Mouse (Mus musculus) MEL (cell line): ENCODE results near the gene Xrcc4. TPM values are rescaled to one million over a fixed set of nuclear protein-coding genes. Genes with fewer than 3 reads are reported as not detected.

Source experiments
- DNase-seq: peaks from one replicate; pipeline ENCODE4 v3.0.0; 2011; ENCODE audit warnings: low read depth, low spot score
- H3K27ac ChIP-seq: 2 replicates; pipeline ENCODE4 v1.5.1; 2012; ENCODE audit warnings: low read depth, mild to moderate bottlenecking, control low read depth, low read length, moderate library complexity; ENCODE audit not compliant: control insufficient read depth
- H3K27me3 ChIP-seq, 2 experiments: fragments of 150-350 bp in 1 of 2; sonication (generic) in 1 of 2; 2 replicates each; pipeline ENCODE4 v1.6.1; 2012; ENCODE audit warnings: low read length in 2 of 2, mild to moderate bottlenecking in 2 of 2, improper control_type of control experiment in 1 of 2, moderate library complexity in 1 of 2; ENCODE audit not compliant: insufficient read depth in 2 of 2, control insufficient read depth in 1 of 2
- H3K36me3 ChIP-seq, 2 experiments: 2 replicates each; pipeline ENCODE4 v1.6.1; 2012 to 2014; ENCODE audit warnings: low read length in 2 of 2, improper control_type of control experiment in 1 of 2, inconsistent platforms in 1 of 2, mild to moderate bottlenecking in 1 of 2; ENCODE audit not compliant: insufficient read depth in 2 of 2, control insufficient read depth in 1 of 2
- H3K4me1 ChIP-seq, 2 experiments: fragments of 150-350 bp in 1 of 2; sonication (generic) in 1 of 2; 2 replicates each; pipeline ENCODE4 v1.6.1; 2012; ENCODE audit warnings: low read length in 2 of 2, improper control_type of control experiment in 1 of 2, mild to moderate bottlenecking in 1 of 2; ENCODE audit not compliant: insufficient read depth in 2 of 2, control insufficient read depth in 1 of 2
- H3K4me3 ChIP-seq, 2 experiments: fragments of 150-350 bp in 1 of 2; sonication (generic) in 1 of 2; 2 replicates each; pipeline ENCODE4 v1.5.1; 2012; ENCODE audit warnings: low read depth in 2 of 2, low read length in 2 of 2, mild to moderate bottlenecking in 2 of 2, moderate library complexity in 2 of 2, control low read depth in 1 of 2, improper control_type of control experiment in 1 of 2; ENCODE audit not compliant: control insufficient read depth in 1 of 2, insufficient read depth in 1 of 2
- H3K79me2 ChIP-seq: 2 replicates; pipeline ENCODE4 v1.6.1; 2012; ENCODE audit warnings: mild to moderate bottlenecking, low read length, moderate library complexity; ENCODE audit not compliant: control insufficient read depth, poor library complexity, insufficient read depth
- H3K9ac ChIP-seq: 2 replicates; pipeline ENCODE4 v1.6.1; 2012; ENCODE audit warnings: low read depth, mild to moderate bottlenecking, control low read depth, low read length, moderate library complexity; ENCODE audit not compliant: control insufficient read depth, poor library complexity, severe bottlenecking
- H3K9me3 ChIP-seq: fragments of 150-350 bp; sonication (generic); replicated peaks from 2 replicates; pipeline ENCODE4 v1.6.1; 2012; ENCODE audit warnings: mild to moderate bottlenecking, low read length, improper control_type of control experiment, moderate library complexity; ENCODE audit not compliant: insufficient read depth
- BHLHE40 ChIP-seq: IDR thresholded peaks from 2 replicates; pipeline ENCODE4 v1.6.1; 2012; ENCODE audit warnings: low read depth, mild to moderate bottlenecking, inconsistent platforms, low read length, improper control_type of control experiment, borderline replicate concordance
- CHD1 ChIP-seq: IDR thresholded peaks from 2 replicates; pipeline ENCODE4 v1.6.1; 2012; ENCODE audit warnings: low read depth, mild to moderate bottlenecking, inconsistent platforms, low read length, improper control_type of control experiment
- CTCF ChIP-seq, 3 experiments: IDR thresholded peaks in 2 of 3; conservative IDR thresholded peaks in 1 of 3; 2 replicates each; pipeline ENCODE4 v1.5.1; 2011 to 2012; ENCODE audit warnings: low read length in 3 of 3, low read depth in 2 of 3, mild to moderate bottlenecking in 2 of 3, improper control_type of control experiment in 1 of 3, inconsistent platforms in 1 of 3, mixed read lengths in 1 of 3, moderate library complexity in 1 of 3; ENCODE audit not compliant: control insufficient read depth in 1 of 3, insufficient read depth in 1 of 3, poor library complexity in 1 of 3, severe bottlenecking in 1 of 3
- E2F4 ChIP-seq: IDR thresholded peaks from 2 replicates; pipeline ENCODE4 v1.6.1; 2011; ENCODE audit warnings: low read depth, low read length, improper control_type of control experiment, borderline replicate concordance
- ELF1 ChIP-seq: IDR thresholded peaks from 2 replicates; pipeline ENCODE4 v1.6.1; 2014; ENCODE audit warnings: low read depth, mild to moderate bottlenecking, inconsistent platforms, low read length, improper control_type of control experiment, moderate library complexity
- JUND ChIP-seq: IDR thresholded peaks from 2 replicates; pipeline ENCODE4 v1.6.1; 2011; ENCODE audit warnings: low read depth, mild to moderate bottlenecking, improper control_type of control experiment, low read length
- MAX ChIP-seq: IDR thresholded peaks from 2 replicates; pipeline ENCODE4 v1.6.1; 2011; ENCODE audit warnings: low read length, improper control_type of control experiment
- MAZ ChIP-seq: IDR thresholded peaks from 2 replicates; pipeline ENCODE4 v1.6.1; 2012; ENCODE audit warnings: low read depth, mild to moderate bottlenecking, inconsistent platforms, low read length, improper control_type of control experiment
- MXI1 ChIP-seq: IDR thresholded peaks from 2 replicates; pipeline ENCODE4 v1.6.1; 2011; ENCODE audit warnings: mild to moderate bottlenecking, low read depth, low read length, improper control_type of control experiment
- MYB ChIP-seq: IDR thresholded peaks from 2 replicates; pipeline ENCODE4 v1.6.1; 2011; ENCODE audit warnings: mild to moderate bottlenecking, low read depth, low read length, improper control_type of control experiment
- POLR2A ChIP-seq, 2 experiments: IDR thresholded peaks; 2 replicates each; pipeline ENCODE4 v1.6.1; 2011 to 2012; ENCODE audit warnings: low read length in 2 of 2, mild to moderate bottlenecking in 2 of 2, control low read depth in 1 of 2, improper control_type of control experiment in 1 of 2, low read depth in 1 of 2, moderate library complexity in 1 of 2; ENCODE audit not compliant: control insufficient read depth in 1 of 2, insufficient read depth in 1 of 2, poor library complexity in 1 of 2
- POLR2AphosphoS5 ChIP-seq: IDR thresholded peaks from 2 replicates; pipeline ENCODE4 v1.6.1; 2012; ENCODE audit warnings: low read depth, borderline replicate concordance, mild to moderate bottlenecking, inconsistent platforms, low read length, moderate library complexity, mixed read lengths
- RCOR1 ChIP-seq: IDR thresholded peaks from 2 replicates; pipeline ENCODE4 v1.6.1; 2012; ENCODE audit warnings: low read depth, mild to moderate bottlenecking, inconsistent platforms, low read length, improper control_type of control experiment
- SIN3A ChIP-seq: IDR thresholded peaks from 2 replicates; pipeline ENCODE4 v1.6.1; 2012; ENCODE audit warnings: low read length, improper control_type of control experiment, inconsistent platforms
- SMC3 ChIP-seq: IDR thresholded peaks from 2 replicates; pipeline ENCODE4 v1.6.1; 2011; ENCODE audit warnings: low read depth, low read length, improper control_type of control experiment
- TAL1 ChIP-seq: IDR thresholded peaks from 2 replicates; pipeline ENCODE4 v1.6.1; 2012; ENCODE audit warnings: mild to moderate bottlenecking, inconsistent platforms, low read length, moderate library complexity, mixed read lengths
- UBTF ChIP-seq: IDR thresholded peaks from 2 replicates; pipeline ENCODE4 v1.6.1; 2012; ENCODE audit warnings: low read depth, mild to moderate bottlenecking, inconsistent platforms, low read length, improper control_type of control experiment, moderate library complexity, borderline replicate concordance; ENCODE audit not compliant: insufficient read depth
- USF1 ChIP-seq: IDR thresholded peaks from 2 replicates; pipeline ENCODE4 v1.6.1; 2014; ENCODE audit warnings: low read depth, mild to moderate bottlenecking, inconsistent platforms, low read length, improper control_type of control experiment, moderate library complexity
- ZKSCAN1 ChIP-seq: IDR thresholded peaks from 2 replicates; pipeline ENCODE4 v1.6.1; 2012; ENCODE audit warnings: low read depth, mild to moderate bottlenecking, inconsistent platforms, low read length, improper control_type of control experiment, moderate library complexity
- polyA plus RNA-seq, 2 experiments: library from polyadenylated mRNA; stranded (reverse) in 1 of 2; unstranded in 1 of 2; fragments of >175 nt in 1 of 2; fragments of >200 nt in 1 of 2; gene quantifications; 2 replicates each; pipeline versions ENCODE4 v1.2.1 to v1.2.4; 2012; ENCODE audit warnings: low replicate concordance in 2 of 2, low read depth in 1 of 2; ENCODE audit not compliant: insufficient read length in 2 of 2, insufficient read depth in 1 of 2, missing spikeins in 1 of 2
- total RNA-seq: library from RNA; depleted of rRNA; stranded (reverse); fragments of 300-350 nt; gene quantifications from 2 replicates; pipeline ENCODE4 v1.2.3, GENCODE M21; 2012

Gene Xrcc4
- total and polyA plus RNA-seq, 3 experiments: 6.6 to 7.7 TPM; not detected in 1

DNA sequence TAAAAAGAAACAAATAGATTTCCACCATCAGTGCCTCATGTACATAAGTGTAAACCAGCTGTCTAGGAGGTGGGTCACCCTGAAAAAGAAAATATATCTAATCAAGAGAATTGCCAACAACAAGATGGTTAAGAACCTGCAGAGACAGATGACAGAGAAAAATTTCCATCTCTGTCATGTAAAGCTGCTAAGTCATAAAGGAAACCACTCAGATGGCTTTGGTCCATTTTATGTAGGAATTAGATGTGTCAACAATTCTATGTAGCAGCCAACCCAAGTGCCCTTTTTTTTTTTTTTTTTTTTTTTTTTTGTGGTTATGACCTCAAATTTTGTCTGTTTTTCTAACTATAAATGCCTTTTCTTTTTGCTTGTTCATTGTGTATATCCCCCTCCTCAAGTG is 12.1 kb upstream of the Xrcc4 start:
- H3K9me3 ChIP-seq: no peaks in the 10 kb centered on the region
- no peaks in the 10 kb centered on the region for H3K27me3 ChIP-seq
- no peak for DNase-seq
- H3K9ac ChIP-seq: no peak overlapping the region
- no peaks in the 10 kb centered on the region for H3K4me1 ChIP-seq
- no peak overlapping the region for H3K27ac ChIP-seq
- no peaks in the 10 kb centered on the region; the same call in 1 of the 2 replicates for H3K79me2 ChIP-seq
- TF ChIP-seq E2F4 (no peak), MAX (no peak), ELF1 (no peak), TAL1 (no peak), SIN3A (no peak), CTCF (IDR thresholded peaks at IDR 0.05 in 2 of 3, conservative IDR thresholded peaks at IDR 0.05 in 1 of 3; ENCODE audit: control insufficient read depth in 1 of 3, insufficient read depth in 1 of 3, low read depth in 2 of 3, low read length in 3 of 3, poor library complexity in 1 of 3, severe bottlenecking in 1 of 3) (no peak), SMC3 (no peak), MYB (no peak), UBTF (no peak)
- no peak overlapping the region for H3K4me3 ChIP-seq
- peaks cover 0 to 20% of the 10 kb centered on the region in 2 experiments; a peak in 2 of 4 replicates for H3K36me3 ChIP-seq

DNA sequence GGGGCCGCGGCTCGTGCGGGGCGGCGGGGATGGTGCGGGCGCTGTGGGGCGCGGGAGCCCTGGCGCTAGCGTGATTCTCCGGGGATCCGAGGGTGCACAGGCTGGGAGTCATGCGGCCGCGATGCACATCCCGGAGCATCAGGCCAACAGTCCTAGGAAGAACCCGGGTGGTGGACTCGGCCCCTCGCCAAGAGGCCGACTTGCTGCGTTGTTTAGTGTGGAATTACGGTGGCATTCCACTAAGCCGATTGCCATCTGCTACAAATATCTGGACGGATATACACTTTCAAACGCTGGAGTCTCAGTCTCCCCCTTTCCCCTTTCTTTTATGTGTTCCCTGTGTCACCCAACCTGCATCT is 396 bp upstream of the Xrcc4 start:
- peaks cover 19% of the 10 kb centered on the region for H3K79me2 ChIP-seq
- TF ChIP-seq MAZ: no peak
- TF ChIP-seq ELF1: no peak
- 0 out of 4 replicates have a peak, but pooled peaks of 1 of the 2 experiments have one; percentile 25 for TF ChIP-seq POLR2A (IDR thresholded peaks at IDR 0.05; ENCODE audit: control insufficient read depth in 1 of 2, insufficient read depth in 1 of 2, low read depth in 1 of 2, low read length in 2 of 2, poor library complexity in 1 of 2)
- TF ChIP-seq CHD1: 0 out of 2 replicates have a peak, but pooled peaks have one; percentile 28
- TF ChIP-seq RCOR1: no peak
- TF ChIP-seq, all 39 proteins: peak for 2

DNA sequence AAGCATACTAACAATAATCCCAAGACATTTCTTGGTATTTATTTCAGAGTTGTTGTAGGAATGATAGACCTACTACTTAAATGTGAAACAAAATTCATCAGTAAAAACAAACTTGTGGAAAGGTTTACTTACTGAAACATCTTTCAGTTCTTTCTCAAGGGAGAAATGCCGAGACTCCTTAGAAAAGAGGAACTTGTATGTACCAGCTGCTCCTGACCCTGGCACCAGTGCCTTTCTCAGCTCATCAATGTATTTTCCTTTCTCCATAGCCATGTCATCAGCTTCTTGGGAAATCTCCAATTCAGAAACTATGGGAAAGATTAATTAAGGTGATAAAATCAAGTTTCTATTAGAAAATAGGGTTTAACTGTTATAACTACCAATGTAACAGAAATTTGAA is 27.5 kb downstream of the Xrcc4 start:
- H3K4me3 ChIP-seq: no peak overlapping the region
- H3K9ac ChIP-seq: no peak overlapping the region
- H3K79me2 ChIP-seq: no peaks in the 10 kb centered on the region
- DNase-seq: peak; percentile 35
- no peak for TF ChIP-seq SMC3
- TF ChIP-seq ZKSCAN1: no peak
- no peak for TF ChIP-seq USF1
- TF ChIP-seq POLR2A (IDR thresholded peaks at IDR 0.05; ENCODE audit: control insufficient read depth in 1 of 2, insufficient read depth in 1 of 2, low read depth in 1 of 2, low read length in 2 of 2, poor library complexity in 1 of 2): no peak
- TF ChIP-seq MAZ: no peak
- no peak for TF ChIP-seq ELF1
- TF ChIP-seq BHLHE40: no peak
- TF ChIP-seq POLR2AphosphoS5: no peak
- TF ChIP-seq MXI1: no peak
- TF ChIP-seq JUND: no peak
- TF ChIP-seq, all 39 proteins: peak for 0
- H3K9me3 ChIP-seq: no peaks in the 10 kb centered on the region
- H3K4me1 ChIP-seq: no peaks in the 10 kb centered on the region
- no peak overlapping the region for H3K27ac ChIP-seq
- H3K36me3 ChIP-seq: no peaks in the 10 kb centered on the region
- H3K27me3 ChIP-seq: no peaks in the 10 kb centered on the region

More for the DNA sequence above, 396 bp upstream of the Xrcc4 start:
- Histone ChIP-seq H3K9ac (peak overlapping the region; percentile 98), H3K9me3 (no peaks in the 10 kb centered on the region), H3K4me1 (peaks cover 2 to 8% of the 10 kb centered on the region in 2 experiments; a peak in 2 of 4 replicates), H3K36me3 (peaks cover 4 to 13% of the 10 kb centered on the region in 2 experiments; a peak in 3 of 4 replicates), H3K27me3 (no peaks in the 10 kb centered on the region), H3K27ac (peak overlapping the region; percentile 68), H3K4me3 (peak overlapping the region; percentile 91 to 100)
- DNase-seq: no peak
